Mouse (Mus musculus) MEL (cell line): ENCODE results near the gene Ofcc1. TPM values are rescaled to one million over a fixed set of nuclear protein-coding genes. Genes with fewer than 3 reads are reported as not detected.

Experiments used
- DNase-seq: peaks from one replicate; pipeline ENCODE4 v3.0.0; 2011; ENCODE audit warnings: low read depth, low spot score
- H3K27ac ChIP-seq: 2 replicates; pipeline ENCODE4 v1.5.1; 2012; ENCODE audit warnings: low read depth, mild to moderate bottlenecking, control low read depth, low read length, moderate library complexity; ENCODE audit not compliant: control insufficient read depth
- H3K27me3 ChIP-seq, 2 experiments: fragments of 150-350 bp in 1 of 2; sonication (generic) in 1 of 2; 2 replicates each; pipeline ENCODE4 v1.6.1; 2012; ENCODE audit warnings: low read length in 2 of 2, mild to moderate bottlenecking in 2 of 2, improper control_type of control experiment in 1 of 2, moderate library complexity in 1 of 2; ENCODE audit not compliant: insufficient read depth in 2 of 2, control insufficient read depth in 1 of 2
- H3K36me3 ChIP-seq, 2 experiments: 2 replicates each; pipeline ENCODE4 v1.6.1; 2012 to 2014; ENCODE audit warnings: low read length in 2 of 2, improper control_type of control experiment in 1 of 2, inconsistent platforms in 1 of 2, mild to moderate bottlenecking in 1 of 2; ENCODE audit not compliant: insufficient read depth in 2 of 2, control insufficient read depth in 1 of 2
- H3K4me1 ChIP-seq, 2 experiments: fragments of 150-350 bp in 1 of 2; sonication (generic) in 1 of 2; 2 replicates each; pipeline ENCODE4 v1.6.1; 2012; ENCODE audit warnings: low read length in 2 of 2, improper control_type of control experiment in 1 of 2, mild to moderate bottlenecking in 1 of 2; ENCODE audit not compliant: insufficient read depth in 2 of 2, control insufficient read depth in 1 of 2
- H3K4me3 ChIP-seq, 2 experiments: fragments of 150-350 bp in 1 of 2; sonication (generic) in 1 of 2; 2 replicates each; pipeline ENCODE4 v1.5.1; 2012; ENCODE audit warnings: low read depth in 2 of 2, low read length in 2 of 2, mild to moderate bottlenecking in 2 of 2, moderate library complexity in 2 of 2, control low read depth in 1 of 2, improper control_type of control experiment in 1 of 2; ENCODE audit not compliant: control insufficient read depth in 1 of 2, insufficient read depth in 1 of 2
- H3K79me2 ChIP-seq: 2 replicates; pipeline ENCODE4 v1.6.1; 2012; ENCODE audit warnings: mild to moderate bottlenecking, low read length, moderate library complexity; ENCODE audit not compliant: control insufficient read depth, poor library complexity, insufficient read depth
- H3K9ac ChIP-seq: 2 replicates; pipeline ENCODE4 v1.6.1; 2012; ENCODE audit warnings: low read depth, mild to moderate bottlenecking, control low read depth, low read length, moderate library complexity; ENCODE audit not compliant: control insufficient read depth, poor library complexity, severe bottlenecking
- H3K9me3 ChIP-seq: fragments of 150-350 bp; sonication (generic); replicated peaks from 2 replicates; pipeline ENCODE4 v1.6.1; 2012; ENCODE audit warnings: mild to moderate bottlenecking, low read length, improper control_type of control experiment, moderate library complexity; ENCODE audit not compliant: insufficient read depth
- CHD1 ChIP-seq: IDR thresholded peaks from 2 replicates; pipeline ENCODE4 v1.6.1; 2012; ENCODE audit warnings: low read depth, mild to moderate bottlenecking, inconsistent platforms, low read length, improper control_type of control experiment
- CHD2 ChIP-seq: IDR thresholded peaks from 2 replicates; pipeline ENCODE4 v1.6.1; 2011; ENCODE audit warnings: low read length, improper control_type of control experiment
- CTCF ChIP-seq, 3 experiments: IDR thresholded peaks in 2 of 3; conservative IDR thresholded peaks in 1 of 3; 2 replicates each; pipeline ENCODE4 v1.5.1; 2011 to 2012; ENCODE audit warnings: low read length in 3 of 3, low read depth in 2 of 3, mild to moderate bottlenecking in 2 of 3, improper control_type of control experiment in 1 of 3, inconsistent platforms in 1 of 3, mixed read lengths in 1 of 3, moderate library complexity in 1 of 3; ENCODE audit not compliant: control insufficient read depth in 1 of 3, insufficient read depth in 1 of 3, poor library complexity in 1 of 3, severe bottlenecking in 1 of 3
- ETS1 ChIP-seq: IDR thresholded peaks from 2 replicates; pipeline ENCODE4 v1.6.1; 2012; ENCODE audit warnings: low read depth, mild to moderate bottlenecking, inconsistent platforms, low read length, improper control_type of control experiment, moderate library complexity
- GABPA ChIP-seq: IDR thresholded peaks from 2 replicates; pipeline ENCODE4 v1.6.1; 2012; ENCODE audit warnings: low read depth, mild to moderate bottlenecking, inconsistent platforms, low read length, improper control_type of control experiment, moderate library complexity
- HCFC1 ChIP-seq: IDR thresholded peaks from 2 replicates; pipeline ENCODE4 v1.6.1; 2012; ENCODE audit warnings: low read depth, mild to moderate bottlenecking, inconsistent platforms, low read length, improper control_type of control experiment, moderate library complexity
- JUND ChIP-seq: IDR thresholded peaks from 2 replicates; pipeline ENCODE4 v1.6.1; 2011; ENCODE audit warnings: low read depth, mild to moderate bottlenecking, improper control_type of control experiment, low read length
- MAX ChIP-seq: IDR thresholded peaks from 2 replicates; pipeline ENCODE4 v1.6.1; 2011; ENCODE audit warnings: low read length, improper control_type of control experiment
- MAZ ChIP-seq: IDR thresholded peaks from 2 replicates; pipeline ENCODE4 v1.6.1; 2012; ENCODE audit warnings: low read depth, mild to moderate bottlenecking, inconsistent platforms, low read length, improper control_type of control experiment
- MEF2A ChIP-seq: IDR thresholded peaks from 2 replicates; pipeline ENCODE4 v1.6.1; 2014; ENCODE audit warnings: low read depth, mild to moderate bottlenecking, inconsistent platforms, low read length, improper control_type of control experiment; ENCODE audit not compliant: poor library complexity, insufficient replicate concordance, severe bottlenecking; ENCODE audit errors: extremely low read depth
- MYB ChIP-seq: IDR thresholded peaks from 2 replicates; pipeline ENCODE4 v1.6.1; 2011; ENCODE audit warnings: mild to moderate bottlenecking, low read depth, low read length, improper control_type of control experiment
- MYC ChIP-seq: IDR thresholded peaks from 2 replicates; pipeline ENCODE4 v1.6.1; 2011; ENCODE audit warnings: low read depth, mild to moderate bottlenecking, low read length, improper control_type of control experiment, moderate library complexity
- NELFE ChIP-seq: IDR thresholded peaks from 2 replicates; pipeline ENCODE4 v1.6.1; 2011; ENCODE audit warnings: low read depth, low read length, improper control_type of control experiment
- NRF1 ChIP-seq: IDR thresholded peaks from 2 replicates; pipeline ENCODE4 v1.6.1; 2014; ENCODE audit warnings: low read depth, mild to moderate bottlenecking, inconsistent platforms, low read length, improper control_type of control experiment, moderate library complexity; ENCODE audit not compliant: poor library complexity, insufficient read depth, severe bottlenecking
- POLR2A ChIP-seq, 2 experiments: IDR thresholded peaks; 2 replicates each; pipeline ENCODE4 v1.6.1; 2011 to 2012; ENCODE audit warnings: low read length in 2 of 2, mild to moderate bottlenecking in 2 of 2, control low read depth in 1 of 2, improper control_type of control experiment in 1 of 2, low read depth in 1 of 2, moderate library complexity in 1 of 2; ENCODE audit not compliant: control insufficient read depth in 1 of 2, insufficient read depth in 1 of 2, poor library complexity in 1 of 2
- POLR2AphosphoS2 ChIP-seq: IDR thresholded peaks from 2 replicates; pipeline ENCODE4 v1.6.1; 2011; ENCODE audit warnings: low read length, improper control_type of control experiment
- POLR2AphosphoS5 ChIP-seq: IDR thresholded peaks from 2 replicates; pipeline ENCODE4 v1.6.1; 2012; ENCODE audit warnings: low read depth, borderline replicate concordance, mild to moderate bottlenecking, inconsistent platforms, low read length, moderate library complexity, mixed read lengths
- RAD21 ChIP-seq: IDR thresholded peaks from 2 replicates; pipeline ENCODE4 v1.6.1; 2011; ENCODE audit warnings: mild to moderate bottlenecking, low read depth, low read length, improper control_type of control experiment
- SIN3A ChIP-seq: IDR thresholded peaks from 2 replicates; pipeline ENCODE4 v1.6.1; 2012; ENCODE audit warnings: low read length, improper control_type of control experiment, inconsistent platforms
- SMC3 ChIP-seq: IDR thresholded peaks from 2 replicates; pipeline ENCODE4 v1.6.1; 2011; ENCODE audit warnings: low read depth, low read length, improper control_type of control experiment
- TBP ChIP-seq: IDR thresholded peaks from 2 replicates; pipeline ENCODE4 v1.8.0; 2011; ENCODE audit warnings: low read depth, low read length, improper control_type of control experiment
- TCF12 ChIP-seq: IDR thresholded peaks from 2 replicates; pipeline ENCODE4 v1.6.1; 2014; ENCODE audit warnings: low read depth, mild to moderate bottlenecking, inconsistent platforms, low read length, improper control_type of control experiment, moderate library complexity
- UBTF ChIP-seq: IDR thresholded peaks from 2 replicates; pipeline ENCODE4 v1.6.1; 2012; ENCODE audit warnings: low read depth, mild to moderate bottlenecking, inconsistent platforms, low read length, improper control_type of control experiment, moderate library complexity, borderline replicate concordance; ENCODE audit not compliant: insufficient read depth
- USF1 ChIP-seq: IDR thresholded peaks from 2 replicates; pipeline ENCODE4 v1.6.1; 2014; ENCODE audit warnings: low read depth, mild to moderate bottlenecking, inconsistent platforms, low read length, improper control_type of control experiment, moderate library complexity
- ZC3H11A ChIP-seq: IDR thresholded peaks from 2 replicates; pipeline ENCODE4 v1.6.1; 2012; ENCODE audit warnings: low read depth, mild to moderate bottlenecking, inconsistent platforms, low read length, improper control_type of control experiment
- ZKSCAN1 ChIP-seq: IDR thresholded peaks from 2 replicates; pipeline ENCODE4 v1.6.1; 2012; ENCODE audit warnings: low read depth, mild to moderate bottlenecking, inconsistent platforms, low read length, improper control_type of control experiment, moderate library complexity
- ZMIZ1 ChIP-seq: IDR thresholded peaks from 2 replicates; pipeline ENCODE4 v1.6.1; 2012; ENCODE audit warnings: low read depth, mild to moderate bottlenecking, inconsistent platforms, low read length, improper control_type of control experiment, moderate library complexity
- ZNF384 ChIP-seq: IDR thresholded peaks from 2 replicates; pipeline ENCODE4 v1.6.1; 2012; ENCODE audit warnings: low read depth, mild to moderate bottlenecking, inconsistent platforms, low read length, improper control_type of control experiment
- polyA plus RNA-seq, 2 experiments: library from polyadenylated mRNA; stranded (reverse) in 1 of 2; unstranded in 1 of 2; fragments of >175 nt in 1 of 2; fragments of >200 nt in 1 of 2; gene quantifications; 2 replicates each; pipeline versions ENCODE4 v1.2.1 to v1.2.4; 2012; ENCODE audit warnings: low replicate concordance in 2 of 2, low read depth in 1 of 2; ENCODE audit not compliant: insufficient read length in 2 of 2, insufficient read depth in 1 of 2, missing spikeins in 1 of 2
- total RNA-seq: library from RNA; depleted of rRNA; stranded (reverse); fragments of 300-350 nt; gene quantifications from 2 replicates; pipeline ENCODE4 v1.2.3, GENCODE M21; 2012

Gene Ofcc1
- total and polyA plus RNA-seq, 3 experiments = not detected

DNA sequence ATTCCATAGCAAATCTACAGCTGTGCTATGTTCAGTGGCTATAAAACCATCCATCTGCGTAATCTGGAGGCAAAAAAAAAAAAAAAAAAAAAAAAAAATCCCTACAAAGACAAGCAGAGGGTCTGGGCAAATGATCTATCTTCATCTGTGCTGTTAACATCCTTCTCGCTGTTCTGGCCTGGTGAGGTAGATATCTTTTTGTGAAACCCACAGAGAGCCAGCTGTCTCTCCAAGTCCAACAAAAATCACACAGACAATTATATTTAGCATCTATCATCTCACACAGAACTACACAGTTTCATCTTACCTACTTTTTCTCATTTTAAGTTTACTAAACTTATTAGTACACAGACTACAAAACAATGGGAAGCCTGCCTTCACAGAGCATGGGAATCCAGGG is 323.4 kb downstream of the Ofcc1 start:
- no peak overlapping the region for H3K9ac ChIP-seq
- H3K4me1 ChIP-seq = no peaks in the 10 kb centered on the region
- no peaks in the 10 kb centered on the region for H3K36me3 ChIP-seq
- H3K27me3 ChIP-seq = no peaks in the 10 kb centered on the region
- no peaks in the 10 kb centered on the region for H3K9me3 ChIP-seq
- H3K27ac ChIP-seq = no peak overlapping the region
- TF ChIP-seq TBP = no peak
- TF ChIP-seq ZMIZ1 = no peak
- no peak for TF ChIP-seq NELFE
- no peak for TF ChIP-seq CTCF (IDR thresholded peaks at IDR 0.05 in 2 of 3, conservative IDR thresholded peaks at IDR 0.05 in 1 of 3; ENCODE audit: control insufficient read depth in 1 of 3, insufficient read depth in 1 of 3, low read depth in 2 of 3, low read length in 3 of 3, poor library complexity in 1 of 3, severe bottlenecking in 1 of 3)
- no peak for TF ChIP-seq CHD1
- TF ChIP-seq USF1 = no peak
- no peak for TF ChIP-seq ZNF384
- no peak for TF ChIP-seq POLR2AphosphoS2
- TF ChIP-seq MAX = no peak
- no peak for TF ChIP-seq SMC3
- no peak for TF ChIP-seq POLR2AphosphoS5
- no peak for TF ChIP-seq GABPA
- TF ChIP-seq, all 39 proteins: peak for 0
- Histone ChIP-seq H3K79me2 (no peaks in the 10 kb centered on the region), H3K4me3 (no peak overlapping the region)
- DNase-seq = no peak

DNA sequence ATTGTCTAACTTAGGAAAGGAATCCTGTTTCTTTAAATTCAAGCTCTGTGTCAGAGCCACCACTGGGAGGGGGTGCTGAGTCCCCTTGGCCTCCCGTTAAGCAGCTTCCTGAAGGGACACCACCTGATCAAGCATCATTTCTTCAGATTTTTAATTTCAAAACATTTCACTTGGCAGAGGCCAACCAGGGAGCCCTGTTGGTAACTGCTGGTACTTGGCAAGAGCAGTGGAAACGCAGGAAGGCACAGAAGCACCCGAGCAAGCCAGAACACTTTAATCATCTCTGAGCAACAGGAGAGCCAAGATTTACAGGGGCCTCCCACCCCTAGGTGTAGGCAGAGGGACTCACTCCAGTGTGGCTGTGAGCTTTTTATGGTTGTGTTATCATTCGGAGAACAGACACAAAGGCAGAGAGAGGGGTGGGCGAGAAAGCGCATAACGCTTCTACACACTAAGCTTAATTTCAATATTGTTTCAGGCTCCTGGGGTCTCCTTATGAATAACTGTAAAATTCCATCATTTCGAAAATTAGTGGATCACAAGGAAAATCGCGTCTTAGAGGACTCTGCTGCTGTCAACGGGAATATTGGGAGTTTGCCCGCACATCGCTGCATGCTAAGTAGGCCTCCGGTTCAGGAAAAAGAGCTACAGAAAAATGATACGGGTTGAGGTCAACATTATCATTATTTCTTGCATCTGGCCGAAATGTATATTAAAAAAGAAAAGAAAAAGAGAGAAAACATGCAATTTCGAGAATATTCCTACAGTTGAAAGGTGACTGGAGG is 324.1 kb downstream of the Ofcc1 start:
- Histone ChIP-seq H3K9me3 (no peaks in the 10 kb centered on the region), H3K4me3 (no peak overlapping the region), H3K79me2 (no peaks in the 10 kb centered on the region), H3K36me3 (no peaks in the 10 kb centered on the region), H3K27me3 (no peaks in the 10 kb centered on the region), H3K9ac (no peak overlapping the region), H3K4me1 (no peaks in the 10 kb centered on the region), H3K27ac (no peak overlapping the region)
- TF ChIP-seq MEF2A = no peak
- no peak for TF ChIP-seq ZC3H11A
- no peak for TF ChIP-seq ZNF384
- no peak for TF ChIP-seq POLR2A (IDR thresholded peaks at IDR 0.05; ENCODE audit: control insufficient read depth in 1 of 2, insufficient read depth in 1 of 2, low read depth in 1 of 2, low read length in 2 of 2, poor library complexity in 1 of 2)
- no peak for TF ChIP-seq MAZ
- no peak for TF ChIP-seq ZMIZ1
- no peak for TF ChIP-seq CHD1
- no peak for TF ChIP-seq MYB
- no peak for TF ChIP-seq ZKSCAN1
- TF ChIP-seq JUND = no peak
- TF ChIP-seq ETS1 = no peak
- no peak for TF ChIP-seq MAX
- TF ChIP-seq SIN3A = no peak
- no peak for TF ChIP-seq MYC
- no peak for TF ChIP-seq TCF12
- TF ChIP-seq CHD2 = no peak
- TF ChIP-seq HCFC1 = no peak
- no peak for TF ChIP-seq UBTF
- TF ChIP-seq RAD21 = no peak
- no peak for TF ChIP-seq NRF1
- no peak for DNase-seq
